Mouse (Mus musculus): Measurements from ENCODE around the gene Dlx6. TPM values are rescaled to one million over a fixed set of nuclear protein-coding genes. Genes with fewer than 3 reads are reported as not detected.

Gene Dlx6
- total and polyA plus RNA-seq, 2 experiments from 2014 or later: 4.9 to 28.9 TPM

DNA sequence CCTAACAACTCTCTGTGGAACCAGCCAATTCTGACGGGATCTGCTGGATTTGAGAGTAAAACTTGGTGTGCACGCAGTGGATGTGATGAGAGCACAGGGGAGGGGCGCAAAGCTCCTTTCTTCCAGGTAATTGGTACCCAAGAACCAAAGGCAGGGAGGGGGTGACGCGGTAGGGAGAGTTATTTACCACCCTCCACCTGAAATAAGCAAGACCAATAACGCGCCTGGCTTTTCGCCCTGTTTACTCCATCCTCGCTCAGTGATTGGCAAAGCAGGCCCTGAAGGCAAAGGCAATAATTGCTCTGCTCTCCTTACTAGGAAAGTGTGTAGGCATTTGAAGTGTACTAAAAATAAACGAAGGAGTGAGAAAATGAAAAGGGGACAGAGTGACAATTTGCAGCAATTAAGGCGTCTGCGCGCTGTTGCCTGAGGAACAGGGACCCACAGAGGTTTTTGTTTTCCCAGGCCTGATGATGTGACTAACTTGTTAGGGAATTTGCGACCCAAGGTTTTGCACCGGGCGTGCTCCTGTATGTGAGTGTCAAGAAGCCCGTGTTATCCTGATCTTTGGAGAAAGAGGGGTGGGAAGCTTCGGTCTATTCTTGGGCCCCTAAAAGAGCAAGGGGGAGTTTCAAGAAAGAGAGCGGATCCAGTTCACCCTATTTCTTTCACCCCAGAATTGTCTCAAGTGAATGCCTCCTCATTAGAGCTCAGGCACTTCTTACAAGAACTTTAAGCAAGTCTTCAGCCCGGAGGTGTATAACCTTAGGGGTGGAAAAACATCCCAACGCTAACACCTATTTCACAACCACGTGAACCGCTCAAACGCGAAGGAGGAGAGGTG lies 8.0 kb upstream of the Dlx6 start:
- DNase-seq: peak; percentile 63
- H3K27me3 ChIP-seq (ENCODE audit: insufficient read depth, low read length): peaks cover 39% of the 10 kb centered on the region
- ATAC-seq: peak; percentile 40; the same call in 1 of the 2 replicates
- peak overlapping the region; percentile 53 for H3K4me2 ChIP-seq (ENCODE audit: low read depth)
- H3K9ac ChIP-seq: peak overlapping the region; percentile 65
- TF ChIP-seq CTCF (IDR thresholded peaks at IDR 0.05; ENCODE audit: low read depth): no peak
- H3K36me3 ChIP-seq (ENCODE audit: insufficient read depth): no peaks in the 10 kb centered on the region
- WGBS: 1% methylated on average over 25 of the region's 25 CpGs
- no peaks in the 10 kb centered on the region for H3K9me3 ChIP-seq (ENCODE audit: low read length)
- peak overlapping the region; percentile 85 for H3K27ac ChIP-seq (ENCODE audit: low read depth, low read length)
- H3K4me1 ChIP-seq (ENCODE audit: insufficient read depth): peaks cover 9% of the 10 kb centered on the region; the same call in 1 of the 2 replicates
- peak overlapping the region; percentile 50 for H3K4me3 ChIP-seq (ENCODE audit: low read depth, low read length)

DNA sequence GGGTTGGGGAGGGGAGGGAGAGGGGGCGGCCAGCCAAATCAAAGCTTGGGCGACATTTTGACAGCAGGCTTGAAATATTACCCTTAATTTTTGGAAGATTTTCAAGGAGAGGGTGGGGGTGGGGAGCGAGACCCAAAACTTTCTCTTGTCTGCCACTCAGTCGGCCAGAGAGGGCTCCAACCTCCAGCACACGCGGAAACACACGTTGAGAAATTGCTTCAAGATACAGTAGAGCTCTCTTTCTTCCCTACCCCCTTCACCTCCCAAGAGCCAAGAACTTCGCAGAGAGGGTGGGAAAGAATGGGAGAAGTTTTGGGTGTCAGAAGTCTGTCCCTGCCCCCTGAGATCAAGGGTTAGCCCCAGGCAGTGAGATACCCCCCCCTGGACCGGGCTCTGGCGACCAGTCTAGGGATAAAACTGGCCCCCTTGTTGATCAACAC lies 7.4 kb upstream of the Dlx6 start:
- H3K4me2 ChIP-seq (ENCODE audit: low read depth): peak overlapping the region; percentile 53
- TF ChIP-seq CTCF (IDR thresholded peaks at IDR 0.05; ENCODE audit: low read depth): no peak
- H3K27me3 ChIP-seq (ENCODE audit: insufficient read depth, low read length): peaks cover 39% of the 10 kb centered on the region
- H3K4me3 ChIP-seq (ENCODE audit: low read depth, low read length): peak overlapping the region; percentile 50
- H3K36me3 ChIP-seq (ENCODE audit: insufficient read depth): no peaks in the 10 kb centered on the region
- 4% methylated on average over 10 of the region's 10 CpGs for WGBS
- peaks cover 9% of the 10 kb centered on the region; the same call in 1 of the 2 replicates for H3K4me1 ChIP-seq (ENCODE audit: insufficient read depth)
- ATAC-seq (no peak), DNase-seq (no peak)
- H3K9me3 ChIP-seq (ENCODE audit: low read length): no peaks in the 10 kb centered on the region
- peak overlapping the region; percentile 85 for H3K27ac ChIP-seq (ENCODE audit: low read depth, low read length)
- H3K9ac ChIP-seq: peak overlapping the region; percentile 65

DNA sequence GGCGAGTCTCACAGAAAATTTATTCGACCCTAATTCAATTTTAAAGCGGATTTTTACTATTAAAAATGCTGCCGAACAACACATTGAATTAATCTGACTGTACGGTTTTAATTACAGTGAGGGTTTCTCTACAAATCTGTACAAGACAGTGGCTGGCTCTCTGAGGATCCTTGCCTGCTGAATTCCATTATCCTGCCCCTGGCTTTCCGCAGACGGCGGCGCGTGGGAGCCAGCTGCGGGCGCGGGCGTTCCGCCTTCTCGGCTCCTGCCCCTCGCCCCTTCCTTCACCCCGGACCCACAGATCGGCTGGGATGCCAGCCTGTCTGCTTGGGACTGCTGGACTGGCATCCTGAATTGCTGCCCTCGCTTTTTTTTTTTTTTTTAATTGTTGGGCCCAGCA lies 6.8 kb upstream of the Dlx6 start:
- H3K27me3 ChIP-seq (ENCODE audit: insufficient read depth, low read length): peaks cover 43% of the 10 kb centered on the region
- WGBS: under 1% methylated on average over 20 of the region's 20 CpGs
- DNase-seq: peak; percentile 41
- no peak for ATAC-seq
- no peak for TF ChIP-seq CTCF (IDR thresholded peaks at IDR 0.05; ENCODE audit: low read depth)
- H3K4me3 ChIP-seq (ENCODE audit: low read depth, low read length): peak overlapping the region; percentile 50
- H3K4me2 ChIP-seq (ENCODE audit: low read depth): peak overlapping the region; percentile 53
- H3K9me3 ChIP-seq (ENCODE audit: low read length): no peaks in the 10 kb centered on the region
- peaks cover 9% of the 10 kb centered on the region; the same call in 1 of the 2 replicates for H3K4me1 ChIP-seq (ENCODE audit: insufficient read depth)
- H3K9ac ChIP-seq: peak overlapping the region; percentile 65
- H3K27ac ChIP-seq (ENCODE audit: low read depth, low read length): peak overlapping the region; percentile 85
- no peaks in the 10 kb centered on the region for H3K36me3 ChIP-seq (ENCODE audit: insufficient read depth)

DNA sequence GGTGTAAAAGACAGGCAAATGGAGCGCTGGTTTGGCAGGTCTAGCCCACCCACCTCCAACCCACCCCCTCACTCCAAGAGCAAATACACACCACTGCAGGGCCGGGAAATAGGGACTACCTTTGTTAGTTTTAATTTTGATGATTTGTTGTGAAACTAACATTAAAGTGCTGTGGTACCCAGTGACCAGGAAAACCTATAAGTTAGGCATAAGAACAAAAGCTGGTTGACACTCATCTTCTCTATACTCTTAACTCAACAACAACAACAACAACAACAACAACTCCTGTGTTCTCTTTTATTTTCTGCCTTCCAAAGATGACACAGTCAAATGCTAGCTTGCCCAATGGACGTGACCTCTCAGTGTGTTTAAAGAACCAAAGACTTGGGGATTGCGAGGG lies 6.3 kb upstream of the Dlx6 start:
- H3K27me3 ChIP-seq (ENCODE audit: insufficient read depth, low read length): peaks cover 39% of the 10 kb centered on the region
- DNase-seq (peak; percentile 35), ATAC-seq (no peak)
- peak overlapping the region; percentile 65 for H3K9ac ChIP-seq
- H3K4me1 ChIP-seq (ENCODE audit: insufficient read depth): peaks cover 9% of the 10 kb centered on the region; the same call in 1 of the 2 replicates
- WGBS: 2% methylated on average over 4 of the region's 4 CpGs
- H3K9me3 ChIP-seq (ENCODE audit: low read length): no peaks in the 10 kb centered on the region
- peak overlapping the region; percentile 53 for H3K4me2 ChIP-seq (ENCODE audit: low read depth)
- no peaks in the 10 kb centered on the region for H3K36me3 ChIP-seq (ENCODE audit: insufficient read depth)
- no peak for TF ChIP-seq CTCF (IDR thresholded peaks at IDR 0.05; ENCODE audit: low read depth)
- peak overlapping the region; percentile 50 for H3K4me3 ChIP-seq (ENCODE audit: low read depth, low read length)
- H3K27ac ChIP-seq (ENCODE audit: low read depth, low read length): peak overlapping the region; percentile 85

DNA sequence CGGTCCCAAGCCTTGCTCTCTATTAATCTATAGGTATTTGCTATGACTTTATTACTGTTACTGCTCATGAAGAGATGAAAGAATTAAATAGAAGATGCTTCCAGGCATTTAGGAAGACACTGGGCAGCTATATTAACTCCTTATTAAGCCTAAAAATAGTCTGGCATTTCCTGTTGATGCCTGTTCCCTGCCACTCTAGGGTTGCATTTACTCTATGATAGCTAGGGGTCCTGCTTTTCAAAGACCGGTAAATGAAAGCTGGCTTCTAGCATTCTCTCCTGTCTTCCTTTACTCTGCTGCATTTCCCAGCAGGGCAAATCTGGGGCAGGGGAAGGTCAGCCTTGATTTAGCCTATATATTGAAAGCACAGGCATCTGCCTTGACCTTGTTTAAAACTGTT lies 5.4 kb upstream of the Dlx6 start:
- Histone ChIP-seq H3K9ac (peak overlapping the region; percentile 47), H3K9me3 (ENCODE audit: low read length) (no peaks in the 10 kb centered on the region), H3K4me3 (ENCODE audit: low read depth, low read length) (peak overlapping the region; percentile 50), H3K36me3 (ENCODE audit: insufficient read depth) (no peaks in the 10 kb centered on the region), H3K4me1 (ENCODE audit: insufficient read depth) (peaks cover 9% of the 10 kb centered on the region; the same call in 1 of the 2 replicates), H3K27me3 (ENCODE audit: insufficient read depth, low read length) (peaks cover 40% of the 10 kb centered on the region), H3K27ac (ENCODE audit: low read depth, low read length) (peak overlapping the region; percentile 86), H3K4me2 (ENCODE audit: low read depth) (peak overlapping the region; percentile 53)
- ATAC-seq (no peak), DNase-seq (peak; percentile 43)
- no peak for TF ChIP-seq CTCF (IDR thresholded peaks at IDR 0.05; ENCODE audit: low read depth)
- WGBS: 11% methylated on average over 2 of the region's 2 CpGs

DNA sequence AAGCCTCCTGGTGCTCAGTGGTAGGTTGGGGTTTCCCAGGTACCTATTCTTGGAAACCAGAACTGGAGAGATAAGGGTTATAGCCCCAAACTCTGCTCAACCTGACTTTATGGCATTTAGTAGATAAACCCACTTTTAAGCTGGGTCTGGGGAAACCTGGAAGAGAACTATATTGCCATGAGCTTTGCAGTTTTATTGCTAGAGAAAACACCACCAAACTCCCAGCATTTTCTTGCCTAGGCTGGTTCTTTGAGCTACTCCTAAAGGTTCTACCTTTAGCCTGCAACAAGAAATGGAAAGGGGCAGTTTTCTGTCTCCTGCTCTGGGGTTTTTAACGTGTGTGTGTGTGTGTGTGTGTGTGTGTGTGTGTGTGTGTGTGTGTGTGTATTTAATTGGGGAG lies 4.6 kb upstream of the Dlx6 start:
- H3K27me3 ChIP-seq (ENCODE audit: insufficient read depth, low read length): peaks cover 40% of the 10 kb centered on the region
- DNase-seq: peak; percentile 46
- 0% methylated on average over 1 of the region's 1 CpGs for WGBS

More for the DNA sequence above, 4.6 kb upstream of the Dlx6 start:
- Histone ChIP-seq H3K9ac (peak overlapping the region; percentile 47; the same call in 1 of the 2 replicates), H3K4me2 (ENCODE audit: low read depth) (peak overlapping the region; percentile 53), H3K27ac (ENCODE audit: low read depth, low read length) (peak overlapping the region; percentile 86), H3K4me3 (ENCODE audit: low read depth, low read length) (peak overlapping the region; percentile 50), H3K4me1 (ENCODE audit: insufficient read depth) (peaks cover 9% of the 10 kb centered on the region; the same call in 1 of the 2 replicates), H3K9me3 (ENCODE audit: low read length) (no peaks in the 10 kb centered on the region), H3K36me3 (ENCODE audit: insufficient read depth) (no peaks in the 10 kb centered on the region)
- ATAC-seq: no peak
- no peak for TF ChIP-seq CTCF (IDR thresholded peaks at IDR 0.05; ENCODE audit: low read depth)
